Mouse (Mus musculus): ENCODE measurements at regions not wholly inside any gene's neighbourhood (a gene's known extent, or its start where the extent isn't known, plus 50 kb on each side); places are given as distances from the start of the nearest gene placed in this dataset.

DNA sequence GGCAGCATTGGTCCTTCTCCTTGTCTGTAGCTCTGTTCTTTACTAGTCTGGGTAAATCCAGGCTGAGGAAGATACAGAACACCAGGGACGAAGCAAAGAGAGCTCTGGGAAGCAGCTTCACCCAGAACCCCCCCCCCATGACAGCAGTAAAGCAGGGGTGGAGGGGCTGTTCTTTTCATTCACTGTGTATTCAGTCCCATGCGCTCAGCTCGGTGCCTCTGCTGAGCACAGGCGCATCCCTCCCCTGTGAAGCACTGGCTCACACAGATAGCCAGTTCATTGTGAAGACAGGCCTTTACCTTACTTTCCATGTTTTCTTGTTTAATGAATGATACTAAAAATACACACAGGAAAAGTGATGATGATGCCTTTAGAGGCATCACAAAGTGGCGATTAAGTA lies 338.8 kb upstream of the Igfbp7 start:
- TF ChIP-seq CEBPB (IDR thresholded peaks at IDR 0.05; ENCODE audit: low read depth) (no peak), CTCF (IDR thresholded peaks at IDR 0.05; ENCODE audit: control insufficient read depth, insufficient read depth, insufficient read length) (no peak), MAX (IDR thresholded peaks at IDR 0.05) (no peak), MYOG (IDR thresholded peaks at IDR 0.05; ENCODE audit: control insufficient read depth, extremely low read depth, insufficient read length) (no peak)
